In genomic region chr17:13408257-13408633, GRCm38 (mm10) we compare ENCODE assay signal across 14 mouse cellular contexts. TPM values are rescaled to one million over a fixed set of nuclear protein-coding genes. Genes with fewer than 3 reads are reported as not detected.
"Had no signal": no experiment of that assay in that cellular context is flagged by ENCODE, and none has a peak within 500 bp of the region (broad histone marks: within the 10 kb centered on the region; RNA-seq: fewer than 3 reads in every experiment).

No protein-coding gene starts in this region.

RNA-seq across cellular contexts. Expression of gene Tcp10c, which starts 53.9 kb away (rescaled TPM):
- total RNA-seq: megakaryocyte, adult 5-6 weeks; megakaryocyte-erythroid progenitor cell, adult 5-6 weeks; neutrophil, adult 5-6 weeks had no signal
- polyA plus RNA-seq: liver, embryonic 15.5 days; lung, embryonic 14.5 days; lung, embryonic 16.5 days; midbrain, embryonic 10.5 days; midbrain, embryonic 13.5 days; midbrain, embryonic 16.5 days; neural tube, embryonic 12.5 days; neural tube, embryonic 14.5 days; spleen, adult 2 months; stomach, embryonic 16.5 days; urinary bladder, adult 2 months had no signal
